Mouse (Mus musculus): Measurements from ENCODE around the gene Foxj1. TPM values are rescaled to one million over a fixed set of nuclear protein-coding genes. Genes with fewer than 3 reads are reported as not detected.
"Not testable (repeated sequence)": the region's sequence is repeated elsewhere in the genome, so short reads cannot be mapped to it uniquely, and the experiment has no call there.

Foxj1 gene
- total and polyA plus RNA-seq, 2 experiments from 2014 or later, result 12.1 to 37.5 TPM

DNA sequence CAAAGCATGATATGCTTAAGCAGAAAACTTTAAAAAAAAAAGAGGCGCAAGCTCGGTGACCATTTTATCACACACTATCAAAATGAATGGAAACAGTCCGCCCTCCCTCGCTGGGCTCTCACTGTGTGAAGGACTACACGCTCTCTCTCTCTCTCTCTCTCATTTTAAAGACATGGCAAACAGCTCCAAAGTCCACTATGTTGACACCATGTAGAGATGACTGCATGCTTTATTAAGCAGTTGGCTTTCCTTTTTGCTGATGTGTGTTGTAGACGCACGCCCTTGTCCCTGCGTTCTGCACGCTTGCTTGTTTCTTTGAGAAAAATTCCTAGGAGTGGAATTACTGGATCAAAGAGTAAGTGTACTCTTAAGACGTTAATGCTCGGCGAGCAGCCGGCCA is 30.2 kb upstream of the Foxj1 start:
- Histone ChIP-seq H3K4me1 (ENCODE audit: insufficient read depth, low read length) (no peaks in the 10 kb centered on the region), H3K9ac (replicated peaks; ENCODE audit: low read length, poor library complexity, severe bottlenecking) (no peak overlapping the region), H3K4me3 (ENCODE audit: low read depth, low read length) (no peak overlapping the region), H3K9me3 (ENCODE audit: low read length) (no peaks in the 10 kb centered on the region), H3K36me3 (ENCODE audit: insufficient read depth, low read length) (no peaks in the 10 kb centered on the region; the same call in none of the 2 replicates), H3K27ac (ENCODE audit: low read depth, low read length) (no peak overlapping the region), H3K4me2 (ENCODE audit: low read depth, low read length, poor library complexity, severe bottlenecking) (no peak overlapping the region), H3K27me3 (ENCODE audit: insufficient read depth, low read length) (no peaks in the 10 kb centered on the region)
- no peak for DNase-seq (ENCODE audit: low spot score)
- WGBS, result 41% methylated on average over 13 of the region's 13 CpGs
- ATAC-seq (ENCODE audit: low FRiP score), result no peak
- TF ChIP-seq CTCF (IDR thresholded peaks at IDR 0.05), result no peak

DNA sequence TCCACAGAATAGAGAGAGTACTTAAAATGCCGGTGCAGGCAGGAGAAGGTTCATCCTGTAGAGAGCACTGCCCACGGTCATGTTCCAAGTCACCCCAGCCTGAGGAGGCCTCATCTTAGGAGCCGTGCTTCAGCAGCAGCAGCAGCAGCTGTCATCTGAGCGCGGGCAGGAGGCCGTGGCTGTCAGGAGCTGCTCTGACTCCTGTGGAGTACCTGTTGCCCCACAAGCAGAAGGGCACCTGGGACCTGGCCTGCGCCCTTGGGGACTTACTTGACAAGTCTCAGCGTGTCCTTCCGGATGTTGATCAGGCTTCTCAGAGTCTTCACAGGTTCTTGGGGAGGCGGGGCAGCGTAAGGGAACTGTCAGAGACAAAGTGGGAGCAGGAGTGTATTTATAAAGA is 26.8 kb upstream of the Foxj1 start:
- H3K27me3 ChIP-seq (ENCODE audit: insufficient read depth, low read length), result no peaks in the 10 kb centered on the region
- no peak overlapping the region for H3K4me3 ChIP-seq (ENCODE audit: low read depth, low read length)
- no peaks in the 10 kb centered on the region for H3K9me3 ChIP-seq (ENCODE audit: low read length)
- TF ChIP-seq CTCF (IDR thresholded peaks at IDR 0.05), result no peak
- DNase-seq (ENCODE audit: low spot score) (no peak), ATAC-seq (ENCODE audit: low FRiP score) (no peak)
- H3K9ac ChIP-seq (replicated peaks; ENCODE audit: low read length, poor library complexity, severe bottlenecking), result no peak overlapping the region
- no peaks in the 10 kb centered on the region for H3K4me1 ChIP-seq (ENCODE audit: insufficient read depth, low read length)
- H3K27ac ChIP-seq (ENCODE audit: low read depth, low read length), result no peak overlapping the region
- peaks cover 13% of the 10 kb centered on the region for H3K36me3 ChIP-seq (ENCODE audit: insufficient read depth, low read length)
- no peak overlapping the region for H3K4me2 ChIP-seq (ENCODE audit: low read depth, low read length, poor library complexity, severe bottlenecking)
- 75% methylated on average over 11 of the region's 11 CpGs for WGBS

DNA sequence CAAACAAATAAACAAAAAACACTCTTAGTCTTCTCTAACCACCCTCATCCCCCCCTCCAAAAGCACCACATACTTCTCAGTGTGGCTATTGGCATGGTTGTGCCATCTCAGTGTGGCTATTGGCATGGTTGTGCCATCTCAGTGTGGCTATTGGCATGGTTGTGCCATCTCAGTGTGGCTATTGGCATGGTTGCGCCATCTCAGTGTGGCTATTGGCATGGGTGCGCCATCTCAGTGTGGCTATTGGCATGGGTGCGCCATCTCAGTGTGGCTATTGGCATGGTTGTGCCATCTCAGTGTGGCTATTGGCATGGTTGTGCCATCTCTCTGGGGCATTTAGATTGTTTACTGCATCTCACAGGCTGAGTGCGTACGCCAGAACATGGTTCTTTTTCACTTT is 25.7 kb upstream of the Foxj1 start:
- H3K9ac ChIP-seq (replicated peaks; ENCODE audit: low read length, poor library complexity, severe bottlenecking); H3K4me2 ChIP-seq (ENCODE audit: low read depth, low read length, poor library complexity, severe bottlenecking); H3K4me3 ChIP-seq (ENCODE audit: low read depth, low read length); H3K4me1 ChIP-seq (ENCODE audit: insufficient read depth, low read length); DNase-seq (ENCODE audit: low spot score); H3K9me3 ChIP-seq (ENCODE audit: low read length); H3K27me3 ChIP-seq (ENCODE audit: insufficient read depth, low read length); ATAC-seq (ENCODE audit: low FRiP score); H3K27ac ChIP-seq (ENCODE audit: low read depth, low read length): not testable (repeated sequence)
- WGBS, result 98% methylated on average over 5 of the region's 5 CpGs
- H3K36me3 ChIP-seq (ENCODE audit: insufficient read depth, low read length), result peaks cover 15% of the 10 kb centered on the region

DNA sequence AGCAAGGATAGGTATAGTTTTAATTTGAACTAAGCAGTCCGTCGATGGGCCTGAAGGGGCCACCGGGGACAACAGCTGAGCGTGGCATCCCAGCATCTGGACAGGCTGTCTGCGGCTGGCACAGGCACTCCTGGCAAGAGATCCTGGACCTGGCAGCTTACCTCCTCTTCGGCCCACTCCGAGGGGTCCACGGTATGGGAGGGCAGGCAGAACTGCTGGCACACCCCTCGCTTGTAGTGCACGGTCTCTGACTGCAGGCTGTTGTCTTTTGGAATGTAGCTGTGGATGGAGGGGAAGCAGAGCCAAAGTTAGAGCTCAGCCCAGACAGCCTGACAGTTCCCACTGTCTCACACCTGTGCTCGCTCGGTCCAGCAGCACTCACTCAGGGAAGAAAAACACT is 24.5 kb upstream of the Foxj1 start:
- H3K9ac ChIP-seq (replicated peaks; ENCODE audit: low read length, poor library complexity, severe bottlenecking), result no peak overlapping the region
- H3K36me3 ChIP-seq (ENCODE audit: insufficient read depth, low read length), result peaks cover 25% of the 10 kb centered on the region
- no peaks in the 10 kb centered on the region for H3K27me3 ChIP-seq (ENCODE audit: insufficient read depth, low read length)
- TF ChIP-seq CTCF (IDR thresholded peaks at IDR 0.05), result no peak
- WGBS, result 72% methylated on average over 12 of the region's 12 CpGs
- no peaks in the 10 kb centered on the region for H3K9me3 ChIP-seq (ENCODE audit: low read length)
- no peaks in the 10 kb centered on the region for H3K4me1 ChIP-seq (ENCODE audit: insufficient read depth, low read length)
- no peak overlapping the region for H3K4me2 ChIP-seq (ENCODE audit: low read depth, low read length, poor library complexity, severe bottlenecking)
- peak; percentile 32 for DNase-seq (ENCODE audit: low spot score)
- no peak overlapping the region for H3K4me3 ChIP-seq (ENCODE audit: low read depth, low read length)
- no peak overlapping the region for H3K27ac ChIP-seq (ENCODE audit: low read depth, low read length)
- ATAC-seq (ENCODE audit: low FRiP score), result no peak

DNA sequence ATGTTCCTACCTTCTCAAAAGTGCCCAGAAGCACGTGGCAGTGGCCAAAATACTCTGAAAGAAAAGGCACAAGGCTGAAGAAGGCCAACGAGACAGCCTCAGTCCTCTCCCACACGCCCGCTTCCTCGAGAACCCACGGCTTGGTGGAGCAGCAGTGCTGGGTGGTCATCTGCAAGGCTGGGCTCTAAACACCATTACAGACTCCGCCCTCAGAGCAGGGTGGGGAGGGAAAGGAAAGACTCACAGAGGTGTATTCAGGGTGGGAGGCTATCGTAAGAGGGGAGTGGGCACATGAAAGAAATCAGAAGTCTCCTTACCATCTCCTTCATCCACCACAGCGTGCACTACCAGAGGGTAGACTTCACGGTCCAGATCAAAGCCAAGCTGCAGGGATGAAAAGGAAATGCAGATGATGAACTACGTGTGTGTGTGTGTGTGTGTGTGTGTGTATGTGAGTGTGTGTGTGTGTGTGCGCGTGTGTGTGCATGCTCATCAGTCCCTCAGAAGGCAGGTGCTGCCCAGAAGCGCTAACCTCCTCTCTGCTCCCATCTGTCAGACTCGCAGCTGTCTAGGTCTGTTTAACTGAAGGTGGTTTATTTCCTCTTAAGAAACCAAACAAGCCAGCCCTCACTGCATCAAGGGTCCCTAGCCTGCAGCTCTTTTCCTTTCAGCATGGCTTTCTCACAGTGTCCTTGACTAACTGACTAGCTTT is 23.9 kb upstream of the Foxj1 start:
- WGBS, result 69% methylated on average over 15 of the region's 15 CpGs
- no peak overlapping the region for H3K27ac ChIP-seq (ENCODE audit: low read depth, low read length)
- H3K4me2 ChIP-seq (ENCODE audit: low read depth, low read length, poor library complexity, severe bottlenecking), result no peak overlapping the region
- ATAC-seq (ENCODE audit: low FRiP score), result no peak
- H3K36me3 ChIP-seq (ENCODE audit: insufficient read depth, low read length), result peaks cover 25% of the 10 kb centered on the region
- no peaks in the 10 kb centered on the region for H3K9me3 ChIP-seq (ENCODE audit: low read length)
- peak; percentile 19 for DNase-seq (ENCODE audit: low spot score)
- no peaks in the 10 kb centered on the region for H3K4me1 ChIP-seq (ENCODE audit: insufficient read depth, low read length)
- no peak overlapping the region for H3K4me3 ChIP-seq (ENCODE audit: low read depth, low read length)
- no peak overlapping the region for H3K9ac ChIP-seq (replicated peaks; ENCODE audit: low read length, poor library complexity, severe bottlenecking)
- TF ChIP-seq CTCF (IDR thresholded peaks at IDR 0.05), result no peak
- no peaks in the 10 kb centered on the region for H3K27me3 ChIP-seq (ENCODE audit: insufficient read depth, low read length)

DNA sequence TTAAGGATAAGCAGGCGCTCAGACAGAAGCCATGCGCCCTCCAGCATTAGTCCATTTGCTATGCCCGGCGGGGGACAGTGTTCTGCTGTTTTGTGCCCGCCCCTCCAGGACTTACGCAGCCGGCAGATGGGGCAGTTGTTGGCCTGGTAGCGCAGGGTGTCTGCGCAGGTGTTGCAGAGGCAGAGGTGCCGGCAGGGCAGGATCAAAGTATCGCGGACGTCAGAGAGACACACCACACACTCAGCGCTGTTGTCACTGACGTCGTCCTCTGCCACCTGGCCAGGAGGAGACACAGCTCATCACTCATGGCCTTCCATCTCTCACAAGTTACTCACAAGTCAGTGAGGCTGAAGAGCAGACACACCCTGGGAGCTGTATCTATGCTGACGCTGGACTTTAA is 19.3 kb upstream of the Foxj1 start:
- peaks cover 28% of the 10 kb centered on the region for H3K36me3 ChIP-seq (ENCODE audit: insufficient read depth, low read length)

More for the DNA sequence above, 19.3 kb upstream of the Foxj1 start:
- H3K4me2 ChIP-seq (ENCODE audit: low read depth, low read length, poor library complexity, severe bottlenecking), result no peak overlapping the region
- no peak for ATAC-seq (ENCODE audit: low FRiP score)
- no peak overlapping the region for H3K9ac ChIP-seq (replicated peaks; ENCODE audit: low read length, poor library complexity, severe bottlenecking)
- WGBS, result 27% methylated on average over 17 of the region's 17 CpGs
- TF ChIP-seq CTCF (IDR thresholded peaks at IDR 0.05), result no peak
- H3K27me3 ChIP-seq (ENCODE audit: insufficient read depth, low read length), result no peaks in the 10 kb centered on the region
- DNase-seq (ENCODE audit: low spot score), result no peak
- no peak overlapping the region for H3K27ac ChIP-seq (ENCODE audit: low read depth, low read length)
- no peaks in the 10 kb centered on the region for H3K9me3 ChIP-seq (ENCODE audit: low read length)
- H3K4me1 ChIP-seq (ENCODE audit: insufficient read depth, low read length), result no peaks in the 10 kb centered on the region
- H3K4me3 ChIP-seq (ENCODE audit: low read depth, low read length), result no peak overlapping the region

Measured in midbrain, postnatal 0 days (tissue).